Mouse (Mus musculus) kidney, adult 2 months (tissue): ENCODE results near the gene Actg2. TPM values are rescaled to one million over a fixed set of nuclear protein-coding genes. Genes with fewer than 3 reads are reported as not detected.

Experiments used
- DNase-seq: peaks from one replicate; pipeline ENCODE4 v3.0.0; 2021
- H3K27ac ChIP-seq: fragments of 200-500 bp; 2 replicates; pipeline ENCODE4 v1.5.1; 2012; ENCODE audit warnings: low read depth, low read length, control low read depth, inconsistent platforms; ENCODE audit not compliant: insufficient read depth
- H3K27me3 ChIP-seq: fragments of 200-500 bp; replicated peaks from 2 replicates; pipeline ENCODE4 v1.6.1; 2012; ENCODE audit warnings: mild to moderate bottlenecking, moderate library complexity, low read length, inconsistent platforms; ENCODE audit not compliant: control insufficient read depth, insufficient read depth
- H3K36me3 ChIP-seq: fragments of 200-500 bp; 2 replicates; pipeline ENCODE4 v1.6.1; 2012; ENCODE audit warnings: mild to moderate bottlenecking, moderate library complexity, low read length, inconsistent platforms; ENCODE audit not compliant: control insufficient read depth, insufficient read depth
- H3K4me1 ChIP-seq: fragments of 200-500 bp; 2 replicates; pipeline ENCODE4 v1.6.1; 2011; ENCODE audit warnings: low read length; ENCODE audit not compliant: control insufficient read depth, insufficient read depth
- H3K4me3 ChIP-seq: fragments of 200-500 bp; 2 replicates; pipeline ENCODE4 v1.5.1; 2011; ENCODE audit warnings: mild to moderate bottlenecking, low read depth, low read length, control low read depth; ENCODE audit not compliant: insufficient read depth
- CTCF ChIP-seq: fragments of 200-500 bp; conservative IDR thresholded peaks from 2 replicates; pipeline ENCODE4 v1.5.1; 2011; ENCODE audit warnings: low read depth, mild to moderate bottlenecking, control low read depth, low read length, moderate library complexity, mixed read lengths; ENCODE audit not compliant: insufficient read depth, insufficient read length
- POLR2A ChIP-seq: fragments of 200-500 bp; IDR thresholded peaks from one replicate; pipeline ENCODE4 v1.6.1; 2011; ENCODE audit warnings: low read depth, low read length, control low read depth
- WGBS: fragments of 180-500 bp; shearing (Covaris S2); methylation state at CpG from one replicate; pipeline ENCODE4 v1.1.7; 2018; 5-methylcytosine and 5-hydroxymethylcytosine counted together
- polyA plus RNA-seq: library from polyadenylated mRNA; depleted of rRNA; stranded (reverse); fragments of >200 nt; gene quantifications from 2 replicates; pipeline ENCODE4 v1.2.3, GENCODE M21; 2012

Gene Actg2
- polyA plus RNA-seq, 1 experiment: 2.0 TPM

DNA sequence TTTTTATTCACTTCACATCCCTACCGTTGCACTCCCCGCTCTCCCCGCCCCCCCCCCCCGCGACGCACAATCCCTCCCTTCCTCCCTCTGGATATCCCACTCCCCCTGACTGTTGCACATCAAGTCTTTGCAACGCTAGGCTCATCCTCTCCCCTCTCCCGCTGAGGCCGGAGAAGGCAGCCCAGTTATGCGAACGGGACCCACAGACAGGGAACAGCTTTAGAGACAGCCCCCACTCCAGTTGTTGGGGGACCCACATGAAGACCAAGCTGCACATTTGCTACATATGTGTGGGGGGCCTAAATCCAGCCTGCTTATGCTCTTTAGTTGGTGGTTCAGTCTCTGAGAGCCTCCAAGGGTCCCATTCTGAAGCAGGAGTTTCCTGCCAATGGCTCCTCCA, 36.6 kb upstream of the Actg2 start, which contains the start of gene Stambp:
TSS of gene Stambp (minus strand) at position 59 of the 400 bp plus-strand sequence.
- 3% methylated on average over 10 of the region's 11 CpGs for WGBS
- H3K36me3 ChIP-seq: no peaks in the 10 kb centered on the region
- 0 out of 2 replicates have a peak within 1 kb of the TSS, but pooled peaks have one; percentile 54 for H3K27ac ChIP-seq
- DNase-seq: peak; percentile 5
- H3K4me1 ChIP-seq: peaks cover 9% of the 10 kb centered on the region; the same call in 1 of the 2 replicates
- H3K4me3 ChIP-seq: peak within 1 kb of the TSS; percentile 91
- TF ChIP-seq CTCF: no peak
- no peaks in the 10 kb centered on the region for H3K27me3 ChIP-seq

DNA sequence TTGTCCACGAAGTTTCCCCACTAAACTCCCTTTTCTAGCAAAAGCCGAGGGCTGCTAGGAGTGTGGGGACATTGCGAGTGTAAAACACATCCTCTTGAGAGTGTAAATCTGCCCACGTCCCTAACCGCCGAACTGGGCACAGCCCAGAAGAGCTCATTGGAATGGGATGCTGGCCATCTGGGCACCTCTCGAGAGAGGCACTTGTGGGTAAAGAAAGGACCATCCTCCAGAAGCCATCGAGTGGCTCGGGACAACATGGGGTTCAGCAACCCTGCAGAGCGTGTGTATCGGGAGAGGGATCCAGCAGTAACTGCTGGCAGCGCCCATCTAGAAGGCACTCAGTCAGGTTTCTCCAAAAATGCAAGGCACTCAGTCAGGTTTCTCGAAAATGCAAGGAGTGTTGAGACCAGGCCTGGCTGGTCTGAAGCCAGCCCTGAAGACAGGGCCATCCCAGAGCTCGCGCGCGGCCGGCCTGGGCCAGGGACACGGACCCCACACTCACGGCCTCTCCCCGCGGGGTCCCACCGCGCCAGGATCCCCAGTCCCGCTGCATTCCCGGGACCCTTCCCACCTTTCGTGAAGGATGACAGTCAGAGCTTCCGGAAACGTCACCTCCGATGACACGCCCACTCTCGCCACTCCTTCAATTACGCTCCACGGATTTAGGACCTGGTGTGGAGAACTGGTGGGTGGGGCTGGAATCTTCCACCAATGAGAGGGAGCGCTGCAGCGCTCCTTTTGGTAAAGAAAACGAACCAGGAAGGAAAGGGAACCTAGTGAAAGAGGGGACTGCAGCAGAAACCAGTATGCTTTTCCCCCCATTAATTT, 36.0 kb upstream of the Actg2 start:
- 3% methylated on average over 37 of the region's 37 CpGs for WGBS
- TF ChIP-seq POLR2A (no peak), CTCF (no peak)
- H3K27ac ChIP-seq: 0 out of 2 replicates have a peak overlapping the region, but pooled peaks have one; percentile 54

DNA sequence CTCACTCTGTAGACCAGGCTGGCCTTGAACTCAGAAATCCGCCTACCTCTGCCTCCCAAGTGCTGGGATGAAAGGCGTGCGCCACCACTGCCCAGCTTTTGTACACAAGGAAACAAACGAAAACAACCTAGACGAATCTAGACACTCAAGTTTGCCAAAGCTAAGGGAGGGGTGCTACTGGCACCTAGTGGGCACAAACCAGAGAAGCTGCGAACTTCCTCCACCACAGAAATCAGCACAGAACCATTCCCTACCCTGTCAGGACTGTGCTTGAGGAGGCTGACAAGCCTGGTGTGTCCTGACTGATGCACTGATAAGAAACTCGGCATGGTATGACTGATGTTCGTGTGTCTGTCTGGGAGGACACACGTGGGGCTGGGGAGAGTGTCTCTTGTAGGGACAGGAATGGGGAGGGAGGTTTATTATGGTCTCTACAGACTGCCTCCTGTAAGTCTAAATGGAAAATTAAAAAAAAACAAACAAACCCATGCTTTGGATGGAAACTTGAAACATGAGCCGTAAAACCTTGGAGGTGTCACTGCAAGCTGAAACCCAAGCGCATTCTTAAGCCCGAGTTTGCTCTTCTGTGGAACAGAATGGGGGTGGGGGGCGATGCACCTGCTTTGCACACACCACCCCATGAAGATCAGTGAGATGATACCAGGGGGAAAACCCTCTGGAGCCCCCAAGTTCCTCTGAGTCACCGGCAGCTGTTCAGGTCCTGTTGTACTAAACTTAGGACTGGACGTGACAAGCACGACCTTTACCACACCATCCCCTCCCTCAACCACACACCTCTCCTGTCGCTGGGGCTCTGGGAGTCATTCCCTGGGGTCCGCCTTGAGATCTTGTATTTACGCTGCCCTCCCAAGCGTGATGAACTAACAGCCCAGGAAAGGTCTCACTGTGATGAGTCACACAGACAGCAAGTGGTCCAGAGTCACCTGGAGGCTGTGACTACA, 33.1 kb upstream of the Actg2 start:
- WGBS: 62% methylated on average over 20 of the region's 20 CpGs
- H3K4me1 ChIP-seq: peaks cover 9% of the 10 kb centered on the region; the same call in 1 of the 2 replicates
- TF ChIP-seq CTCF: no peak
- TF ChIP-seq POLR2A: no peak
- no peaks in the 10 kb centered on the region for H3K27me3 ChIP-seq
- no peaks in the 10 kb centered on the region for H3K36me3 ChIP-seq
- DNase-seq: no peak
- no peak overlapping the region for H3K27ac ChIP-seq
- no peak overlapping the region for H3K4me3 ChIP-seq

More for the DNA sequence above, 36.0 kb upstream of the Actg2 start:
- H3K27me3 ChIP-seq: no peaks in the 10 kb centered on the region
- H3K36me3 ChIP-seq: no peaks in the 10 kb centered on the region
- H3K4me1 ChIP-seq: peaks cover 9% of the 10 kb centered on the region; the same call in 1 of the 2 replicates
- H3K4me3 ChIP-seq: peak overlapping the region; percentile 91
- DNase-seq: peak; percentile 95

DNA sequence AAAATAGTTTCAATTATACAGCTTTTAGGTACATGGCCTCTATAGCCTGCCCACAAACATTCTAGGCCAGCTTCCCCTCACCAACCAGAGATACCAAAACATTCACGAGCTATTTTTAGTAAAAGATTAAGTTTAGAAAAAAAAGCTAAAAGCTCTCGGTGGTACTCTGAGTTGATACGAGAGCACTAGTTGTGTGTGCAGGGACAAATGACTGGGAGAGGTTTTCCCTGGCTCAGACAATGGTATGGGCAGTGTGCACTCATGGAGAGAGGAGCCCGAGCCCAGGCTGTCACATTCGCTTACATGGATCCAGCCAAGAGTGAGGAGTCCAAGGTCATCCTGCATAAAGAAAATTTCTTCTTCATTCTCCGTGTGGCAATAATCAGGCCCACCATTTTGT, 19.9 kb upstream of the Actg2 start:
- Histone ChIP-seq H3K27ac (no peak overlapping the region), H3K36me3 (peaks cover 1% of the 10 kb centered on the region; the same call in 1 of the 2 replicates), H3K27me3 (no peaks in the 10 kb centered on the region), H3K4me1 (no peaks in the 10 kb centered on the region), H3K4me3 (no peak overlapping the region)
- WGBS: 76% methylated on average over 6 of the region's 6 CpGs
- no peak for TF ChIP-seq POLR2A
- TF ChIP-seq CTCF: no peak
- DNase-seq: no peak

DNA sequence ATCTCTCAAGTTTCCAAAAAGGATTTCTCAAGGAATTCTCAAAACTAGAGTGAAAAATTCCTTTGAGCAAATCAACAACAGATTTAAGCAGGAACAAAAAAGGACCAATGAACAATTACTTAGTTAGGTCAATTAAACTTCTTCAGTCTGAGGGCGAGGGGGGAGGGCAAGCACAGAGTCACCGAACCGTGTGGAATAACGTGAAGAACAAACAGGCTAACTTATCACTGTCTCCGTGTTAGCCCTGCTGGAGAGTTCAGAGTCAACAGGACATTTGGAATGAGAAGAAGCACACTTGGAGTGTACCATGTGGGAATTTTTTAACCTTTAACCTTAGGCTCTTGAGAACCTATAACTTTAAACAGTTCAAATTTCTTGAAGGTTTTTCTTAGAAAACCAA, 12.3 kb upstream of the Actg2 start:
- no peaks in the 10 kb centered on the region for H3K27me3 ChIP-seq
- peaks cover 2% of the 10 kb centered on the region for H3K36me3 ChIP-seq
- H3K4me3 ChIP-seq: no peak overlapping the region
- TF ChIP-seq POLR2A (no peak), CTCF (no peak)
- H3K27ac ChIP-seq: no peak overlapping the region
- 33% methylated on average over 5 of the region's 5 CpGs for WGBS
- no peaks in the 10 kb centered on the region for H3K4me1 ChIP-seq
- peak; percentile 73 for DNase-seq

DNA sequence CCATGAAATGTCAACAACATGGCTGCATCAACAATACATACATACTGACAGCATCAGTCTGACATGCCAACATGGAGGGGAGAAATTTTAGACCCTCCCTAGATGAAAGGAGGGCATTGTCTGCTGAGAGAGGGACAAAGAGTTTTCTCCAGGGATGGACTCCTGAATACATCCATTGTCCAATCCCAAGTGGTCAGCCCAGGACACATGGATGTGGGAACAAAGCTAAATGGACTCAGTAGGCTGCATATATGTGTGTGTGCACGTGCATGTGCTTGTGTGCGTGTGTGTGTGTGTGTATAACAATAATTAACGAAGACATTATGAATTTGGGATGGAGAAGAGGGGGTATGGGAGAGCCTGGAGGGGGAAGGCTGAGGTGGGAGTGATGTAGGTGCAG, 9.7 kb upstream of the Actg2 start:
- H3K27ac ChIP-seq: no peak overlapping the region
- no peak overlapping the region for H3K4me3 ChIP-seq
- H3K27me3 ChIP-seq: no peaks in the 10 kb centered on the region
- 85% methylated on average over 3 of the region's 3 CpGs for WGBS
- DNase-seq: no peak
- H3K36me3 ChIP-seq: peaks cover 2% of the 10 kb centered on the region
- H3K4me1 ChIP-seq: no peaks in the 10 kb centered on the region
- TF ChIP-seq CTCF: no peak
- no peak for TF ChIP-seq POLR2A
